Mouse (Mus musculus): ENCODE results near the gene Errfi1.

DNA sequence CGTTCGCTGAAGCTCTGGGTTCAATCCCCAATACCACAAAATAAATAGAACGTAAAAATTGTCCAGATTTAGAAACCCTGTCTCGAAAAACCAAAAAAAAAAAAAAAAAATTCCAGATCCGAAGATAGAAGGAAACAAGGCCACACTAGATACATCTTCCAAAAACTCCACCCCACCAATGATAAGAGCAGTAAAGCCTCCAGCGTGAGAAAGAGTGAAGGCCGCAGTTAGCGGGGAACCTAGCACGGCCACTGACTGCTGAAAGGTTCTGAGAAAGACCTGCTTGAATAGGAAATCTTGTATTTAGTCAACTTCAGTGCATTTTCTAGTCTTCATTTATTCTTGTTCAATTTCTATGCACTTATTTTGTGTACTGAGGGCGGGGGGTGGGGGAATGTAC, 21.7 kb downstream of the Errfi1 start:
- TF ChIP-seq CTCF (IDR thresholded peaks at IDR 0.05; ENCODE audit: insufficient read depth, low read depth, low read length) (no peak), POLR2A (IDR thresholded peaks at IDR 0.05; ENCODE audit: insufficient read depth, low read depth, low read length) (no peak)
